Mouse (Mus musculus): ENCODE measurements around the gene Hltf. TPM values are rescaled to one million over a fixed set of nuclear protein-coding genes. Genes with fewer than 3 reads are reported as not detected.

The Hltf gene
- polyA plus RNA-seq (2012; rRNA removed; ENCODE audit: low replicate concordance), result 5.2 and 7.1 TPM in 2 replicates

GRCm38 (mm10) chr3:20057306-20058196 lies at the start of gene Hltf:
TSS of gene Hltf (plus strand) at chr3:20057811.

GRCm38 (mm10) chr3:20034719-20035404 lies 22.7 kb upstream of the Hltf start, which contains the start of gene Hps3:
TSS of gene Hps3 (minus strand) at chr3:20035315.

GRCm38 (mm10) chr3:20154531-20155367 lies 97.1 kb downstream of the Hltf start, which contains the start of gene Gyg:
TSS of gene Gyg (minus strand) at chr3:20155317.

Other genes with a start within 250 kb of the Hltf start
- 28.4 and 33.8 TPM in 2 replicates for gene Cp, start 100.8 kb upstream of the Hltf start, polyA plus RNA-seq (2012; rRNA removed; ENCODE audit: low replicate concordance)
- gene Hps3, start 22.5 kb upstream of the Hltf start, polyA plus RNA-seq (2012; rRNA removed; ENCODE audit: low replicate concordance), result 12.9 and 23.7 TPM in 2 replicates
- gene Gyg, start 97.5 kb downstream of the Hltf start, polyA plus RNA-seq (2012; rRNA removed; ENCODE audit: low replicate concordance), result 53.9 and 104 TPM in 2 replicates
- gene Cpa3, start 184.4 kb downstream of the Hltf start, polyA plus RNA-seq (2012; rRNA removed; ENCODE audit: low replicate concordance), result 0.67 and 3.0 TPM in 2 replicates
- gene Cpb1, start 217.9 kb downstream of the Hltf start, polyA plus RNA-seq (2012; rRNA removed; ENCODE audit: low replicate concordance), result 0.21 TPM in 1 of 2 replicates, not detected in the other

Measured in subcutaneous adipose tissue, adult 2 months (tissue).